Mouse (Mus musculus) myocyte (in vitro differentiated cells): ENCODE data around the gene Arl15. TPM values are rescaled to one million over a fixed set of nuclear protein-coding genes. Genes with fewer than 3 reads are reported as not detected.

Source experiments
- H3K27me3 ChIP-seq: one replicate; pipeline ENCODE4 v1.6.1; 2011; ENCODE audit not compliant: control insufficient read depth, insufficient read depth, insufficient read length
- H3K36me3 ChIP-seq: one replicate; pipeline ENCODE4 v1.6.1; 2011; ENCODE audit not compliant: control insufficient read depth, insufficient read depth
- H3K4me2 ChIP-seq: one replicate; pipeline ENCODE4 v1.6.1; 2011; ENCODE audit warnings: low read depth, control low read depth
- H3K4me3 ChIP-seq: one replicate; pipeline ENCODE4 v1.5.1; 2011; ENCODE audit warnings: mild to moderate bottlenecking, control low read depth, moderate library complexity
- H3K79me2 ChIP-seq: one replicate; pipeline ENCODE4 v1.6.1; 2011; ENCODE audit not compliant: control insufficient read depth, insufficient read depth
- H3ac ChIP-seq: one replicate; pipeline ENCODE4 v1.6.1; 2011; ENCODE audit not compliant: control insufficient read depth, insufficient read length
- CEBPB ChIP-seq: IDR thresholded peaks from 2 replicates; pipeline ENCODE4 v1.6.1; 2011; ENCODE audit warnings: mild to moderate bottlenecking, moderate library complexity; ENCODE audit not compliant: poor library complexity, insufficient read depth, severe bottlenecking
- E2F4 ChIP-seq: IDR thresholded peaks from one replicate; pipeline ENCODE4 v1.6.1; 2011; ENCODE audit warnings: mild to moderate bottlenecking, control low read depth, moderate library complexity; ENCODE audit not compliant: insufficient read depth
- MAX ChIP-seq: IDR thresholded peaks from one replicate; pipeline ENCODE4 v1.6.1; 2011; ENCODE audit warnings: low read depth, mild to moderate bottlenecking, control low read depth
- MYOD1 ChIP-seq, 3 experiments: IDR thresholded peaks; one replicate each; pipeline ENCODE4 v1.6.1; 2011; ENCODE audit warnings: control low read depth in 2 of 3, low read depth in 2 of 3, mild to moderate bottlenecking in 2 of 3, moderate library complexity in 1 of 3; ENCODE audit not compliant: insufficient read length in 2 of 3, control insufficient read depth in 1 of 3
- MYOG ChIP-seq, 3 experiments: IDR thresholded peaks; one replicate each; pipeline ENCODE4 v1.6.1; 2011; ENCODE audit warnings: control low read depth in 2 of 3, low read depth in 2 of 3, mild to moderate bottlenecking in 2 of 3; ENCODE audit not compliant: insufficient read length in 2 of 3, control insufficient read depth in 1 of 3, insufficient read depth in 1 of 3
- POLR2A ChIP-seq: IDR thresholded peaks from one replicate; pipeline ENCODE4 v1.6.1; 2011; ENCODE audit warnings: low read depth, mild to moderate bottlenecking, control low read depth, moderate library complexity; ENCODE audit not compliant: insufficient read length
- POLR2AphosphoS2 ChIP-seq: IDR thresholded peaks from one replicate; pipeline ENCODE4 v1.6.1; 2011; ENCODE audit warnings: low read depth, control low read depth; ENCODE audit not compliant: insufficient read length
- REST ChIP-seq: IDR thresholded peaks from one replicate; pipeline ENCODE4 v1.6.1; 2011; ENCODE audit warnings: mild to moderate bottlenecking, control low read depth, moderate library complexity; ENCODE audit not compliant: insufficient read depth, insufficient read length
- SRF ChIP-seq: IDR thresholded peaks from one replicate; pipeline ENCODE4 v1.6.1; 2011; ENCODE audit warnings: low read depth; ENCODE audit not compliant: control insufficient read depth, insufficient read length
- TCF12 ChIP-seq: IDR thresholded peaks from one replicate; pipeline ENCODE4 v1.6.1; 2011; ENCODE audit warnings: mild to moderate bottlenecking, control low read depth; ENCODE audit not compliant: poor library complexity, insufficient read depth, severe bottlenecking
- TCF3 ChIP-seq: IDR thresholded peaks from one replicate; pipeline ENCODE4 v1.6.1; 2011; ENCODE audit warnings: low read depth, control low read depth; ENCODE audit not compliant: insufficient read length
- USF1 ChIP-seq: IDR thresholded peaks from one replicate; pipeline ENCODE4 v1.6.1; 2011; ENCODE audit warnings: low read depth, mild to moderate bottlenecking, control low read depth, moderate library complexity
- polyA plus RNA-seq: library from polyadenylated mRNA; unstranded; fragments of >200 nt; fragmentation: generic; extraction: Trizol; gene quantifications from one replicate; pipeline ENCODE4 v1.2.1, GENCODE M21; 2012; ENCODE audit warnings: missing spikeins

Gene Arl15
- polyA plus RNA-seq, 1 experiment: 11.1 TPM

DNA sequence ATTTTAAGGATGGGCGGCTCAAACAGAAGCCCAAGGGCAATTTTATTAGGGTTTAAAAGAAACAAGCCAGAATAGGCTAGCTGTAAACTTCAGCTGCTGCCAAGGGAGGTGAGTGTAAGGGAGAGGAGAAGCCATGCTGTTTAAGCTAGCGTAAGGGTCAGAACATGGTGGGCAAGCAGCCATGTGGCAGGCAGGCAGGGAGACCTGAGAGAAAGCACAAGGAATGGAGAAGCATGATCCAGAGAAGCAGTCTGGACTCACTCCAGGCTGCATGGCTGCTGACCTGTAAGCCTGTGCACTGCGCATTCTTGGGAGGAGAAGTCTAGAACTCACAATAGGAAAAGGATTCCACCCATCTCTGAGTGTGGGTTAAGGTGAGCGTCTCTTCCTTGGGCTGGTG is 66.5 kb downstream of the Arl15 start:
- no peaks in the 10 kb centered on the region for H3K27me3 ChIP-seq
- no peak for TF ChIP-seq TCF12
- TF ChIP-seq USF1: no peak
- no peak for TF ChIP-seq MAX
- TF ChIP-seq POLR2A: no peak
- TF ChIP-seq MYOD1 (IDR thresholded peaks at IDR 0.05; ENCODE audit: control insufficient read depth in 1 of 3, insufficient read length in 2 of 3, low read depth in 2 of 3): no peak
- TF ChIP-seq POLR2AphosphoS2: no peak
- TF ChIP-seq MYOG (IDR thresholded peaks at IDR 0.05; ENCODE audit: control insufficient read depth in 1 of 3, insufficient read depth in 1 of 3, insufficient read length in 2 of 3, low read depth in 2 of 3): no peak
- TF ChIP-seq REST: no peak
- TF ChIP-seq E2F4: no peak
- TF ChIP-seq SRF: no peak
- TF ChIP-seq TCF3: no peak
- no peak for TF ChIP-seq CEBPB
- no peak overlapping the region for H3ac ChIP-seq
- no peaks in the 10 kb centered on the region for H3K36me3 ChIP-seq
- H3K79me2 ChIP-seq: peaks cover 12% of the 10 kb centered on the region
- no peak overlapping the region for H3K4me2 ChIP-seq
- no peak overlapping the region for H3K4me3 ChIP-seq

DNA sequence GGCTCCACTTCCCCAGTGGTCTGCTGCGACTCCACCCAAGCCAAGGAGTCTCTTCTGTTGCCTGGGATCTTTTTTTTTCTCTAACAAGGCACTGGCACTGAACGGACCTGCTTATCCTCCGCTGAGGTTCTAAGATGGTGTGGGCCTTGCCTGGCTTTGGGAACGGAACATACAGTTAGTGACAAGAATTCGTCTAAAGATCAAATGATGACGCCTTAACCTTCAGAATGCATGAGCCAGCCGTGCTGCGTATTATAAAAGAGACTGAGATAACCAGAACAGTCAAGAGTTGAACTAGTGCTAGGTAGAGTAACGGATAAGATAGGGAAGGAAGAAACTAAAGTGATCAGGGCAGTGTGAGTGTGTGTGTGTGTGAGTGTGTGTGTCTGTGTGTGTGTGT is 66.9 kb downstream of the Arl15 start:
- Histone ChIP-seq H3K36me3 (no peaks in the 10 kb centered on the region), H3ac (no peak overlapping the region), H3K4me2 (no peak overlapping the region), H3K27me3 (no peaks in the 10 kb centered on the region), H3K79me2 (peaks cover 10% of the 10 kb centered on the region), H3K4me3 (no peak overlapping the region)
- no peak for TF ChIP-seq TCF12
- TF ChIP-seq TCF3: no peak
- TF ChIP-seq POLR2A: no peak
- no peak for TF ChIP-seq USF1
- no peak for TF ChIP-seq SRF
- no peak for TF ChIP-seq CEBPB
- no peak for TF ChIP-seq MYOG (IDR thresholded peaks at IDR 0.05; ENCODE audit: control insufficient read depth in 1 of 3, insufficient read depth in 1 of 3, insufficient read length in 2 of 3, low read depth in 2 of 3)
- TF ChIP-seq E2F4: no peak
- no peak for TF ChIP-seq POLR2AphosphoS2
- no peak for TF ChIP-seq MYOD1 (IDR thresholded peaks at IDR 0.05; ENCODE audit: control insufficient read depth in 1 of 3, insufficient read length in 2 of 3, low read depth in 2 of 3)
- no peak for TF ChIP-seq MAX
- TF ChIP-seq REST: no peak

- Histone ChIP-seq H3K79me2 (peaks cover 11% of the 10 kb centered on the region), H3K4me2 (no peak overlapping the region), H3K27me3 (no peaks in the 10 kb centered on the region), H3K4me3 (no peak overlapping the region), H3ac (no peak overlapping the region), H3K36me3 (no peaks in the 10 kb centered on the region)
- TF ChIP-seq MYOG (IDR thresholded peaks at IDR 0.05; ENCODE audit: control insufficient read depth in 1 of 3, insufficient read depth in 1 of 3, insufficient read length in 2 of 3, low read depth in 2 of 3) (no peak), TCF12 (no peak)
Observed at GRCm38 (mm10) chr13:113862951-113863350, 68.6 kb downstream of the Arl15 start.

GRCm38 (mm10) chr13:113863688-113864087 is 69.4 kb downstream of the Arl15 start:
- H3K4me3 ChIP-seq: no peak overlapping the region
- no peaks in the 10 kb centered on the region for H3K27me3 ChIP-seq
- no peak overlapping the region for H3K4me2 ChIP-seq
- TF ChIP-seq USF1 (no peak), MYOG (IDR thresholded peaks at IDR 0.05; ENCODE audit: control insufficient read depth in 1 of 3, insufficient read depth in 1 of 3, insufficient read length in 2 of 3, low read depth in 2 of 3) (no peak), REST (no peak), POLR2AphosphoS2 (no peak), TCF3 (no peak), E2F4 (no peak), TCF12 (no peak), SRF (no peak), MAX (no peak), POLR2A (no peak), MYOD1 (IDR thresholded peaks at IDR 0.05; ENCODE audit: control insufficient read depth in 1 of 3, insufficient read length in 2 of 3, low read depth in 2 of 3) (no peak), CEBPB (no peak)
- no peaks in the 10 kb centered on the region for H3K36me3 ChIP-seq
- H3K79me2 ChIP-seq: peaks cover 16% of the 10 kb centered on the region
- H3ac ChIP-seq: no peak overlapping the region

- Histone ChIP-seq H3ac (no peak overlapping the region), H3K4me3 (no peak overlapping the region), H3K36me3 (no peaks in the 10 kb centered on the region), H3K27me3 (no peaks in the 10 kb centered on the region), H3K79me2 (peaks cover 12% of the 10 kb centered on the region), H3K4me2 (no peak overlapping the region)
- TF ChIP-seq MAX (no peak), CEBPB (no peak), REST (no peak), SRF (no peak), MYOG (IDR thresholded peaks at IDR 0.05; ENCODE audit: control insufficient read depth in 1 of 3, insufficient read depth in 1 of 3, insufficient read length in 2 of 3, low read depth in 2 of 3) (no peak), TCF3 (no peak), MYOD1 (IDR thresholded peaks at IDR 0.05; ENCODE audit: control insufficient read depth in 1 of 3, insufficient read length in 2 of 3, low read depth in 2 of 3) (no peak), USF1 (no peak)
Observed at GRCm38 (mm10) chr13:113864278-113864677, 70.0 kb downstream of the Arl15 start.
